Mouse (Mus musculus) Patski (cell line): ENCODE results near the gene Bmper. TPM values are rescaled to one million over a fixed set of nuclear protein-coding genes. Genes with fewer than 3 reads are reported as not detected.

Experiments
- ATAC-seq: fragments of 100-300 bp; one replicate; pipeline ENCODE4 v1.8.0; 2021
- CTCF ChIA-PET: fragments of 350-600 bp; sonication (Branson Sonifier 250); formaldehyde crosslinking; loops from one replicate; lab custom pipeline; 2022; ENCODE audit warnings: inconsistent platforms; lab: Charles Lee
- POLR2A ChIA-PET: fragments of 350-600 bp; sonication (Branson Sonifier 250); formaldehyde crosslinking; loops from one replicate; lab custom pipeline; 2022; ENCODE audit warnings: antibody characterized with exemption, inconsistent platforms; lab: Charles Lee
- DNase-seq: peaks from one replicate; pipeline ENCODE4 v3.0.0-alpha.2; 2011; ENCODE audit warnings: low read depth, low spot score
- H3K27me3 ChIP-seq: fragments of 371-371 bp; one replicate; pipeline ENCODE4 v1.5.1; 2021
- CTCF ChIP-seq: fragments of 100-300 bp; IDR thresholded peaks from one replicate; pipeline ENCODE4 v1.5.1; 2021
- in situ Hi-C: fragments of 300-500 bp; cut with MboI; formaldehyde crosslinking; loops from 3 replicates; pipeline ENCODE4 v1.11.1; 2018; ENCODE audit warnings: low pct_unique_long_range_greater_than_20kb, mixed read lengths
- polyA plus RNA-seq: library from polyadenylated mRNA; unstranded; gene quantifications from one replicate; pipeline ENCODE4 v1.2.3, GENCODE M21; 2021

The Bmper gene
- polyA plus RNA-seq, 1 experiment from 2014 or later: 1.4 TPM

DNA sequence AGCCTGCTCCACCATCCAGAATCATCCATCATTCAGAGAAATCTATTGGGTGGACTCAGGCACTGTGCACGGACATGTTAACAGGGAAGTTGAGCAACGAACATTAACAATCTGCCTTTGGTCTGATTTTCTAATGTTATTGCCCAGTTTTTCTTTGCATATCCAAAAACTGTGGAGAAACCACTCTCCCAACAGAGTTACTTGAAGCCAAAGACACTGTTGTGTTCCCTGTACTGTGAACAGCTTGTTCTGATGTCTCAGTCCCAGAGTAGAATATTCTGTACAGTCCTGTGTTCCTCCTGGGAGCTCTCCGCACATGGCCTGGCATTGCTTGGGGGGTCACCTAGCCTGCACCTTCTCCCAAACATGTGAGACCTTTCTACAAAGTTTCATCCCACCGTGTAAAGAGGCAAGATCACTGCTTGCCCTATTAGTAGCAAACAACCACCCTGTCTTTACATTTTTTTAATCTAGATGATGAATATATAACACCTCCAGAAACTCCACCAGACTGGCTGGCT is 62.1 kb downstream of the Bmper start:
- no peak for TF ChIP-seq CTCF
- ChIA-PET CTCF (interaction anchor here (0.9 kb wide), 1 partner anchor 8 kb away, joined by 3 read pairs; no protein-coding TSS in a partner anchor), POLR2A (no interaction called here)
- ATAC-seq (no peak), DNase-seq (no peak)
- in situ Hi-C loops: no loop called here
- no peaks in the 10 kb centered on the region for H3K27me3 ChIP-seq

DNA sequence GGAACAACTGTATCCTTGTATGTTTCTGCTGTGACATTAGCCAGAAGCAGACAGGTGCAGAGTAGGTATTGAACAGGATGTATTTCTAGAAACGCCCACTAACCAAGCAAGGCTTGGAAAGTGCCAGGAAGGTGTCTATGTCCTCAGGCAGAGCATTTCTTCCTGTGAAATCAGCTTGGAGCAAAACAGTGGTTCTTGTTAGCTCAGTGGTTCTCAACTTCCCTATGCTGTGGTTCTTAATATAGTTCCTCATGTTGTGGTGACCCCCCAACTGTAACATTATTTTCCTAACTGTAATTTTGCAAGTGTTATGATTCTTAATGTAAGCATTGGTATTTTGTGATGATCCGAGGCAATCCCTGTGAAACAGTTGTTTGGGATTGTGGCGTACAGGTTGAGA is 70.7 kb downstream of the Bmper start:
- DNase-seq (no peak), ATAC-seq (no peak)
- ChIA-PET POLR2A (no interaction called here), CTCF (interaction anchor here (0.8 kb wide), 1 partner anchor 22 kb away, joined by 3 read pairs; no protein-coding TSS in a partner anchor)
- in situ Hi-C loops: no loop called here
- no peaks in the 10 kb centered on the region for H3K27me3 ChIP-seq
- no peak for TF ChIP-seq CTCF

DNA sequence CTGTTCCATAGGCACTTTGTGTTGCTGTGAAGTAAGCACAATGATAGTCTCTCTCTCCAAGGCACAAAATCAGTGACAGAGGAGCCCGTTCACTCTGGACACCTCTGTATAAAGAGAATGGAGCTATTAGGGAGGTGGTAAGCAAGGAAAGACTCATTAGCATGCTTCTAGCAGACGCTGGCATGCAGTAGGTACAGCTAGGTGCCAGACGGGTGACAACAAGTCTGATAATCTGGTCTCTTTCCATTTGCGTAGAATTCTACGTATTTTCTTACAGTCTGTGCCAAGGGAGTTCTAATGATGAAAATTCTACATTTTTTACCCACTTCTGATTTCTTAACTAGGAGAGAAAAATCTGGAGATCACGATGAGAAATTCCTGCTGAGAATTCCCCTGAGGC is 72.7 kb downstream of the Bmper start:
- ChIA-PET POLR2A (no interaction called here), CTCF (no interaction called here)
- no peak for ATAC-seq
- in situ Hi-C loops: no loop called here
- no peak for TF ChIP-seq CTCF
- no peak for DNase-seq
- no peaks in the 10 kb centered on the region for H3K27me3 ChIP-seq

GRCm38 (mm10) chr9:23297491-23298170 is 74.8 kb downstream of the Bmper start:
- TF ChIP-seq CTCF: no peak
- POLR2A ChIA-PET: no interaction called here
- no peaks in the 10 kb centered on the region for H3K27me3 ChIP-seq
- ATAC-seq: no peak
- in situ Hi-C loops: no loop called here
- CTCF ChIA-PET: interaction anchor here (1.2 to 1.8 kb wide), 3 partner anchors 11 to 33 kb away, joined by 3 to 4 read pairs (median 3); no protein-coding TSS in a partner anchor
- DNase-seq: no peak

- TF ChIP-seq CTCF: no peak
- no peaks in the 10 kb centered on the region for H3K27me3 ChIP-seq
- ChIA-PET CTCF (interaction anchor here (1.1 kb wide), 1 partner anchor 35 kb away, joined by 3 read pairs; no protein-coding TSS in a partner anchor), POLR2A (no interaction called here)
- in situ Hi-C loops: no loop called here
- no peak for DNase-seq
- ATAC-seq: no peak
Measured at GRCm38 (mm10) chr9:23300376-23300775, 77.5 kb downstream of the Bmper start.

DNA sequence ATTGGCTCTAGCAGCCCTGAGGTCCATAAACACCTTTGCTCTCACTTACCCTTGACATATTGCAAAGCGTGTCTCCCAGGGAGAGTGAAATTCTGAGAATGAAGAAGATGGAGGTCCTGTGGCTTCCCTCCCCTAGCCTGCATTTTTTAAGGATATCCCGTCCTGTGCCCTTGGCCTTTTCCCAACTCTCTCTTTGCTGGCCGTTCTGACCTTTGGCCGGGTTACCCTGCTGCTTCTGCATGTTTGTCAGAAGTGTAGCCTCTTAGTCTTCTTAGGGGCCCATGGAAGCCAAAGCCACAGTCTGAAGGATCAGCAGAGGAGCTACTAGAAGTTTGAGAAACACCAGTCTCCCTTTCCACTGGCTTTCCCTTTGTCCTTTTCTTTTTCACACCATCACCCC is 82.8 kb downstream of the Bmper start:
- ChIA-PET CTCF (interaction anchor here (1.3 kb wide), 1 partner anchor 681 kb away, joined by 3 read pairs; no protein-coding TSS in a partner anchor), POLR2A (no interaction called here)
- ATAC-seq (no peak), DNase-seq (no peak)
- in situ Hi-C loops: no loop called here
- H3K27me3 ChIP-seq: no peaks in the 10 kb centered on the region
- no peak for TF ChIP-seq CTCF

DNA sequence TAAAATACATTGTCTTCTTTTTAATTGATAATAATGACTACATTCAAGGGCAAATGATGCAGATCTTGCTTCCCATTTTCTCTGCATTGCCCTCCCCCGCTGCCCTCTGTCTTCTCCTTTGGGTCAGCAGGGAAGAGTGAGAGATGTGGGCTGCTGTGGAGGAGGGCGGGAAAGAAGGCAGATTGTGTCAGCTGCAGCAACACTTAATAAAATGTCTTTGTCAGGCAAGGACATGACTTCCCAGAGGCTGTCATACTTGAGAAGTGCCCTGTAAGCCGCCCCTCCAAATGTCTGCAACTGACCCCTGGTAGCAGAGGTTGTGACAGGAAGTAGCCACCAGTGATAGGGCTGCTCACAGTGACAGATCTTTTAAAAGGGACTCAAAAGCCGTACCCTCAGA is 83.3 kb downstream of the Bmper start:
- DNase-seq: no peak
- in situ Hi-C loops: no loop called here
- POLR2A ChIA-PET: interaction anchor here (0.5 kb wide), 1 partner anchor 728 kb away, joined by 3 read pairs; no protein-coding TSS in a partner anchor
- no peak for TF ChIP-seq CTCF
- CTCF ChIA-PET: interaction anchor here (1.3 kb wide), 1 partner anchor 681 kb away, joined by 3 read pairs; no protein-coding TSS in a partner anchor
- H3K27me3 ChIP-seq: no peaks in the 10 kb centered on the region
- ATAC-seq: no peak

DNA sequence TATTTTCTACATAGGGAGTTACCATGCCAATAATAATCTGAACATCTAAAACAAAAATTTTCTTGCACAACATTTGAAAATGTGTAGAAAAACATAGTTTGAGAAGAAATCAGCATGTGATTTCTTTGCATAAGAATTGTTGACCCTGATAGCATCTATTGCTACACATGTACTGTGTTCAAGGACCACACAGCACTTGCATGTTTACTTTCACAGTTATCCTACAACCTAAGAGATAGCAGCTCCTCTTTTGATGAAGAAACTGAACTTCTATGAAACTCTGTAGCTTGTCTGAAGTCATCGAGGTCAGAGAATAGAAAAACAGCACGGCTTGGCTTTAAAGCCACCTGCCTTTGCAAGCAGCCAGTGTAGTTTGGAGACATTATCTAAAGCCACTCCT is 85.0 kb downstream of the Bmper start:
- TF ChIP-seq CTCF: no peak
- DNase-seq: no peak

DNA sequence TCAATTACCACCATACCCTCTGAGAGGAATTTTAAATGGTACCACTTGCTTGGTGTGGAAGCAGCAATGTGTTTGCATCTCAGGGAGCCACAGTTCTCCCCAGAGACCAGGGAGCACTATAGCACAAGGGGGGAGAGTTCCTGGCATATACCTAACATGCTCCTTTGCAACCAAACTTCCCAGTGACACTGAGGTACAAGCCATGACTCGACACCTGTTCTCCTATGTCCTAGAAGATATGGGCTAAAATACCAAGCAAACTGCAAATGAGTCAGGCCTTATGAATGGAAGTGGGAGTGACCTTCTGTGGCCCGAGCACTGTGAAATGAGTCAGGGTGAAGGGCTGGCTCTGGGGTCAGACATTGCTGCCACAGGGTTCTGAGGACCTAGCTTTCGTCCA is 88.1 kb downstream of the Bmper start:
- no peak for DNase-seq
- no peak for TF ChIP-seq CTCF
- no peak for ATAC-seq
- no peaks in the 10 kb centered on the region for H3K27me3 ChIP-seq
- CTCF ChIA-PET: no interaction called here
- POLR2A ChIA-PET: no interaction called here
- in situ Hi-C loops: no loop called here

More for the DNA sequence above, 85.0 kb downstream of the Bmper start:
- no peaks in the 10 kb centered on the region for H3K27me3 ChIP-seq
- ChIA-PET POLR2A (no interaction called here), CTCF (interaction anchor here (0.9 to 1.1 kb wide), 2 partner anchors 9 to 32 kb away, joined by 4 read pairs; no protein-coding TSS in a partner anchor)
- in situ Hi-C loops: no loop called here
- no peak for ATAC-seq

DNA sequence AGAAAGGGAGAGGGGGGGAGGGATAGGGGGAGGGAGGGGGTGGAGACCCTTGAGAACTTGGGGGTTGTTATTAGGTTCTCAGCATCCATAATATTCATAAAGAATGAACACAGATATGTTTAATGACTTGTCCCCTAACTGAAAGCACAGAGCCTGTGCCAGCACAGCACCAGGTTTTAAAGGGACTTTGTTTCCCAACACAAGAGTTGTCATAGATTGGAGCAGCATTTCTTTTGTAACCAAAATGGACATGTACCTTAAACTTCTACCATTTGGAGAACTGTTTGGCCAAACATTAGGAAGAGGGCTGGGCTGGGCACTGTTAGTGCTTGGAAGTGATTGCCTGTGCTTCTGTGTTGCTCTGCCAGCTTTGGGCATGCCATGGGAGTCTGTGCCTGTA is 89.1 kb downstream of the Bmper start:
- H3K27me3 ChIP-seq: no peaks in the 10 kb centered on the region
- DNase-seq (no peak), ATAC-seq (no peak)
- in situ Hi-C loops: no loop called here
- no peak for TF ChIP-seq CTCF
- ChIA-PET CTCF (no interaction called here), POLR2A (no interaction called here)

- POLR2A ChIA-PET: no interaction called here
- no peak for ATAC-seq
- no peak for TF ChIP-seq CTCF
- CTCF ChIA-PET: interaction anchor here (0.7 kb wide), 1 partner anchor 22 kb away, joined by 3 read pairs; no protein-coding TSS in a partner anchor
- no peaks in the 10 kb centered on the region for H3K27me3 ChIP-seq
- no peak for DNase-seq
- in situ Hi-C loops: no loop called here
Measured at GRCm38 (mm10) chr9:23312877-23313276, 90.0 kb downstream of the Bmper start.
